Mouse (Mus musculus): ENCODE measurements around the gene Slc30a9.

- TF ChIP-seq CTCF (IDR thresholded peaks at IDR 0.05; ENCODE audit: borderline replicate concordance, control insufficient read depth, extremely low read depth, insufficient read depth, low read length, poor library complexity) (no peak), POLR2A (IDR thresholded peaks at IDR 0.05; ENCODE audit: control insufficient read depth, extremely low read depth, insufficient read depth, low read length, poor library complexity) (no peak)
These were observed 40.6 kb upstream of the Slc30a9 start for GRCm38 (mm10) chr5:67266106-67266505.

All from thymus, adult 2 months (tissue).